Mouse (Mus musculus) forebrain, postnatal 0 days (tissue): ENCODE measurements at regions not wholly inside any gene's neighbourhood (a gene's known extent, or its start where the extent isn't known, plus 50 kb on each side); places are given as distances from the start of the nearest gene placed in this dataset.

Experiments
- ATAC-seq: fragments of 200-750 bp; cut with Nextera tagmentation; 2 replicates; pipeline ENCODE4 v1.8.0; 2017; ENCODE audit warnings: mild to moderate bottlenecking, moderate library complexity
- DNase-seq: peaks from one replicate; pipeline ENCODE4 v3.0.0-alpha.2; 2015
- H3K27ac ChIP-seq: fragments of 300-500 bp; sonication (generic); 2 replicates; pipeline ENCODE4 v1.5.1; 2014; ENCODE audit warnings: low read depth, mild to moderate bottlenecking, antibody characterized with exemption, low read length, moderate library complexity, mixed read lengths
- H3K27me3 ChIP-seq: fragments of 300-500 bp; sonication (generic); 2 replicates; pipeline ENCODE4 v1.6.1; 2014; ENCODE audit warnings: mild to moderate bottlenecking, low read length, mixed read lengths; ENCODE audit not compliant: insufficient read depth
- H3K36me3 ChIP-seq: fragments of 300-500 bp; sonication (generic); 2 replicates; pipeline ENCODE4 v1.6.1; 2014; ENCODE audit warnings: mild to moderate bottlenecking, moderate library complexity; ENCODE audit not compliant: insufficient read depth
- H3K4me1 ChIP-seq: fragments of 300-500 bp; sonication (generic); 2 replicates; pipeline ENCODE4 v1.6.1; 2014; ENCODE audit warnings: antibody characterized with exemption; ENCODE audit not compliant: insufficient read depth
- H3K4me2 ChIP-seq: fragments of 300-500 bp; sonication (generic); 2 replicates; pipeline ENCODE4 v1.6.1; 2014; ENCODE audit warnings: low read depth, mild to moderate bottlenecking, moderate library complexity
- H3K4me3 ChIP-seq: fragments of 300-500 bp; sonication (generic); 2 replicates; pipeline ENCODE4 v1.5.1; 2014; ENCODE audit warnings: low read depth, low read length, mixed read lengths
- H3K9ac ChIP-seq: fragments of 300-500 bp; sonication (generic); 2 replicates; pipeline ENCODE4 v1.6.1; 2014; ENCODE audit warnings: mild to moderate bottlenecking
- H3K9me3 ChIP-seq: fragments of 300-500 bp; sonication (generic); 2 replicates; pipeline ENCODE4 v1.6.1; 2016; ENCODE audit warnings: low read length
- CTCF ChIP-seq: sonication (generic); IDR thresholded peaks from 2 replicates; pipeline ENCODE4 v1.5.1; 2016; ENCODE audit warnings: antibody characterized with exemption, control low read depth, low read depth
- WGBS: fragments of 180-500 bp; shearing (Covaris S2); extraction: QIAGEN DNeasy Blood & Tissue Kit; methylation state at CpG from one replicate; pipeline ENCODE4 v1.1.7; 2014; 5-methylcytosine and 5-hydroxymethylcytosine counted together

- Histone ChIP-seq H3K27me3 (no peaks in the 10 kb centered on the region), H3K4me3 (no peak overlapping the region), H3K9me3 (no peaks in the 10 kb centered on the region), H3K27ac (no peak overlapping the region), H3K9ac (no peak overlapping the region), H3K4me2 (no peak overlapping the region), H3K36me3 (no peaks in the 10 kb centered on the region), H3K4me1 (no peaks in the 10 kb centered on the region)
- WGBS = 78% methylated on average over 3 of the region's 3 CpGs
- no peak for TF ChIP-seq CTCF
- ATAC-seq = no peak
- no peak for DNase-seq
Observed at GRCm38 (mm10) chr1:69296816-69297215, 189.0 kb upstream of the Erbb4 start.

DNA sequence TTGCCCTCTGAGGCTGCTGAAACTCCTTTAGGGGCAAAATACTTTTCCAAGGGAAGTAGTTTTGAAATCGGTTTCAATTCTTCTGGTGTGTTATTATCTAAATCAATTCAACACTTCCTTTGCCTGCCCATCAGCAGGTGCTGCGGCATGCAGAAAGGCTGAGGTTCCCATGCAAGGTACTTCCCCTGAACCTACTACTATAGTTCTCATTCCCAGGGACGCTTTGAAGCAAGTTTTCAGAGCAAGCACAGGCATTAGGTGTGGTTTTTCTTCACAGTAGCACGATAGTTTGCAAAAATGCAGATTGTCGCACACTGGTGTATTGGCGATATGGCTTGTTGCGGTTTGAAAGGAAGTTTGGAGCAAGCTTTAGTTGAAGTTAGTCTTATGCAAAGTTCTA lies 183.5 kb upstream of the Erbb4 start:
- Histone ChIP-seq H3K27me3 (no peaks in the 10 kb centered on the region), H3K9ac (no peak overlapping the region), H3K4me2 (no peak overlapping the region), H3K36me3 (no peaks in the 10 kb centered on the region), H3K4me1 (no peaks in the 10 kb centered on the region), H3K27ac (no peak overlapping the region), H3K9me3 (no peaks in the 10 kb centered on the region), H3K4me3 (no peak overlapping the region)
- TF ChIP-seq CTCF = no peak
- no peak for DNase-seq
- no peak for ATAC-seq
- 89% methylated on average over 7 of the region's 7 CpGs for WGBS

DNA sequence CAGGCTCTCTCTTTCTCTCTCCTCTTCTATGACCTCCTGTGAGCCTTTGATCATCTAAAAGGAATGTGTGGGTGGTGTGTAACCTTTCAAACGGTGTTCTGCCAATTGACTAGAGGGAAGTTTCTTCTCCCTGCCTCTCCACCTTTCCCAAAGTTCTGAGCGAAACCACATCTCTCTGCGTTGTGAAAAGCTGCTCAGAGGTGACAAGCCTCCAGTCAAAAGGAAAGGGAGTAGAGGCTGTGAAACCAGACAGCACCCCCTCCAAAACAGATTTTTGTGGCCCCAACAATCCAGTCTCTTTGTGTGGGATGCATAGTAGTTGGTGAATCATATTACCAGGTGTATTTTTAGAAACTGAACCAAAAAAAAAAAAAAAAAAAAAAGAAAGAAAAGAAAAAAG lies 178.5 kb upstream of the Erbb4 start:
- no peaks in the 10 kb centered on the region for H3K9me3 ChIP-seq
- H3K4me2 ChIP-seq = no peak overlapping the region
- TF ChIP-seq CTCF = no peak
- WGBS = 27% methylated on average over 3 of the region's 3 CpGs
- H3K27me3 ChIP-seq = no peaks in the 10 kb centered on the region
- H3K36me3 ChIP-seq = no peaks in the 10 kb centered on the region
- no peak for ATAC-seq
- H3K4me3 ChIP-seq = no peak overlapping the region
- H3K4me1 ChIP-seq = no peaks in the 10 kb centered on the region
- H3K9ac ChIP-seq = no peak overlapping the region
- DNase-seq = no peak
- H3K27ac ChIP-seq = no peak overlapping the region

DNA sequence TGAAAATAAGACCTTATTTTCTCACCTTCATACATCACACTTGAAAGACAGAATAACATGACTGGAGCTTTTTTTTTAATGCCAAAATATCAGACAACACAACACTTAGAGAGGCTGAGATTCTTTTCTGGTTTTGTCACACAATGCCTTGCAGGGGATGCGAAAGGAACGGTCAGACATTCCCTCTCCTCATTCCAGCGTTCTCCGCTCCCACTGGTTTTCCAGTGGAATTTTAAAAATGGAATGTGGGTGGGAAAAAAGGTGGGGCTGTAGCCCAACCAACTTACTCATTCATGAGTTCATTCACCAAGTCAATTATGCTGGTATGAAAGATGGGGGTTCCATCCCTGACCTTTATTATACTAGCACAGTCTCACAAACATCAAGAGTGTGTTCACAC lies 169.6 kb upstream of the Erbb4 start:
- Histone ChIP-seq H3K9ac (no peak overlapping the region), H3K4me2 (no peak overlapping the region), H3K4me1 (no peaks in the 10 kb centered on the region), H3K27ac (no peak overlapping the region), H3K27me3 (no peaks in the 10 kb centered on the region), H3K4me3 (no peak overlapping the region), H3K9me3 (no peaks in the 10 kb centered on the region), H3K36me3 (no peaks in the 10 kb centered on the region)
- no peak for DNase-seq
- WGBS = 78% methylated on average over 4 of the region's 4 CpGs
- TF ChIP-seq CTCF = no peak
- ATAC-seq = no peak

DNA sequence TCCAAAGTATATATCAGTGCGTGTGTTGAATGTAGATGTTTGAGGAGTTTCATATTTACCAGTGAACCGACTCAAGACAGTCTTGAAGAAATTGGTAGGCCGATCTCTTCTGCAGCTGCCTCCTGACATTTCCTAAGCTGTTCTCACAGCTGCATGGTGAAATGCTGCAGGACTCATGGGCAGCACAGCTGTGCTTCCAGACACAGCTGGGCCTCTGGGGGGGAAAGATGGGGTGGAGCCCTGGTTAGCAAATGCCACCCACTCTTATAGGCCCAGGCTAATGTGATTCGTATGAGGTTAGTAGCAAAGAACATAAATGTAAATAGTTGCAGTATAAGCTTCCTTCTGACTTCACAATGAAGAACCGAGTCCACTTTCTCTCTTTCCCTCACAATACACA lies 139.8 kb upstream of the Erbb4 start:
- DNase-seq = no peak
- H3K9ac ChIP-seq = no peak overlapping the region
- ATAC-seq = no peak
- H3K4me2 ChIP-seq = no peak overlapping the region
- no peaks in the 10 kb centered on the region for H3K9me3 ChIP-seq
- no peaks in the 10 kb centered on the region for H3K27me3 ChIP-seq
- H3K4me1 ChIP-seq = no peaks in the 10 kb centered on the region
- no peak for TF ChIP-seq CTCF
- no peak overlapping the region for H3K4me3 ChIP-seq
- WGBS = 77% methylated on average over 5 of the region's 5 CpGs
- H3K36me3 ChIP-seq = no peaks in the 10 kb centered on the region
- no peak overlapping the region for H3K27ac ChIP-seq

- TF ChIP-seq CTCF = no peak
- WGBS = 90% methylated on average over 3 of the region's 3 CpGs
- DNase-seq (no peak), ATAC-seq (no peak)
- H3K27me3 ChIP-seq = no peaks in the 10 kb centered on the region
- H3K4me1 ChIP-seq = no peaks in the 10 kb centered on the region
- peak overlapping the region; percentile 43 for H3K9ac ChIP-seq
- H3K27ac ChIP-seq = no peak overlapping the region
- H3K36me3 ChIP-seq = no peaks in the 10 kb centered on the region
- peak overlapping the region; percentile 59 for H3K4me2 ChIP-seq
- H3K4me3 ChIP-seq = peak overlapping the region; percentile 39
- H3K9me3 ChIP-seq = no peaks in the 10 kb centered on the region
Observed at GRCm38 (mm10) chr1:69242289-69242909, 134.5 kb upstream of the Erbb4 start.

DNA sequence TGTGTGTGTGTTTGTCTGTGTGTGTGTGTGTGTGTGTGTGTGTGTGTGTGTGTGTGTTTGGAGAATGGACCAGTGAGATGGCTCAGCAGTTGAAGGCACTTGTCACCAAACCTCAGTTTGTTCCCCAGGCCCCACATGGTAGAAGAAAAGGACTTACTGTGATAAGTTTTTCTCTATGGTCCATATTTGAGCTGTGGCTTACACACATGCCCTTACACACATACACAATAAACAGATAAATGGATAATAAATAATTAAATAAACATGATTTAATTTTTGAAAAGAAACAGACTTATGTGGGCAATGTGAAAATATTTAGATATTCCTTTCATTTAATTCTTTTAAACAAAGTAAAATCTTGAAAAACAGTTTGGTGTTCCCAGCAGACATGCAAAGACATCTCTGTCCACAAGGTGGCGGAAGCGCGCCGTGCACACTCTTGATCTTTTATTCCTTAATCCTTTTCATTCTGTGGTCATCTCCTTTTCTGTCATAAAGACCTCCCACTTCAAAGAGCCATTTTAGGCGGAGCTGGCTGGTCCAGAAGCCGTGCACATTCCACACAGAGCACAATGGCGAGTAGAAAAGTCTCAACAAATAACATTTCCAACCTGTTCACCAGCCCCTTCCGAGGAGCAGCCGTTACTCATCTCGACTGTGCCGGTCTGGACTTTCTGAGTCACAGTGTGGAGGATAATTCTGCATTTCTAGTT lies 133.8 kb upstream of the Erbb4 start:
- Histone ChIP-seq H3K27me3 (no peaks in the 10 kb centered on the region), H3K36me3 (no peaks in the 10 kb centered on the region), H3K4me1 (no peaks in the 10 kb centered on the region), H3K9me3 (no peaks in the 10 kb centered on the region), H3K27ac (no peak overlapping the region), H3K4me2 (peak overlapping the region; percentile 59), H3K4me3 (peak overlapping the region; percentile 39), H3K9ac (peak overlapping the region; percentile 43)
- peak; percentile 87 for DNase-seq
- TF ChIP-seq CTCF = peak; percentile 96
- under 1% methylated on average over 11 of the region's 11 CpGs for WGBS
- peak; percentile 96 for ATAC-seq
